Mouse (Mus musculus): ENCODE measurements around the gene Ptprg.
"Not testable (repeated sequence)": the region's sequence is repeated elsewhere in the genome, so short reads cannot be mapped to it uniquely, and the experiment has no call there.

Ptprg gene

DNA sequence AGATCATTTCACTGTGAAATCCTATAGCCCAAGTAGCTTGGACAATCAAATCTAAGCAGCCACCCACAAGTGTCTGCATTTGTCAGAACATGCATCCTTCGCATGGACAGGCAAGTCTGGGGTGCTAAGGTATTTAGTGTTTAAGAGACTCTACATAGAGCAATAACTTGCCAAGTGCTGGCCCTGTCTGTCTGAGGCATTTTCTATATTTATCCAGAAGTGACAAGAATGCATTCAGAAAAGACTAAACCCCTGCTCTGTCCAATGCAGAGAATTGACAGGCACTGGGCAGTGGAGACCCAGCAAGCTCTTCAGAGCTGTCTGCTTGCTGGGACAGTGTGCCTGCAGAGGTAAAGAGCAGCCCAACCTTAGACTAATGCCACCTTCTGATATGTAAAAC lies 625.3 kb downstream of the Ptprg start:
- no peak for DNase-seq

DNA sequence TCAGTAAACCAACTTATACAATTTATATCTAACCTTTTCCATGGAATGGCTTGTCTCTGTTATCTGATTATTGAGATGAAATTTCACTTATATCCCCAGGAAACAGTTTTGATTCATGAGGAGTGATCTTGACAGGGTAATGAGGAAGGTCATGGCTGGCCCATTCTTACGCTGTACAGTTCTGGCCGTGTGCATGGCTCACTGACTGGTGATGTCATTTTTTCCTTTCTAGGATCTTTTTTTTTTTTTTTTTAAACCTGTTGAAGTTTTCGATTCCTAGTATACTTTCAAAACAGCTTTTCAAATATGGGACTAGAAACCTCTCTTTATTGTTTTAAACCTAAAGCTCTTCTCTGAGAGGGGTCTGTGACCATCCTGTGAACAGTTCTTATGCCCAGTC lies 626.8 kb downstream of the Ptprg start:
- no peak for DNase-seq

DNA sequence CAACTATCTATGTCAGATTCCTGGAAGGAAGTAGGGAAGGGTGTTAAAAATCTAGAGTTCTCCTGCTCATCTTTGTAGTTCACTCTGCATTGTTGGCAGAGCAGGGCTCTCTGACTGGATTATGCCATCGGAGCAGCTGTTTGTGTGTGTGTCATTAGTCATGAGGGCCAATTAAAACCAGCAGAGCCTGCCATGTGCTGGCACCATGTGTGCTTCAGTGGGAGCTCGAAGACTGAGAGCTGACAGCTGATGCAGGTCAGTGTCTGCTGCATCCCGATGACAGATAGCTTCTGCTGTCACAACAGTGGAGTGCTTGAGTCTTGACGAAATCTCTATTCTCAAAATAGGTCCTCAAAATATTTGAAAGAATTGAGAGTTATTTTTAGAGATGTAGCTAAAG lies 631.7 kb downstream of the Ptprg start:
- DNase-seq, result no peak

DNA sequence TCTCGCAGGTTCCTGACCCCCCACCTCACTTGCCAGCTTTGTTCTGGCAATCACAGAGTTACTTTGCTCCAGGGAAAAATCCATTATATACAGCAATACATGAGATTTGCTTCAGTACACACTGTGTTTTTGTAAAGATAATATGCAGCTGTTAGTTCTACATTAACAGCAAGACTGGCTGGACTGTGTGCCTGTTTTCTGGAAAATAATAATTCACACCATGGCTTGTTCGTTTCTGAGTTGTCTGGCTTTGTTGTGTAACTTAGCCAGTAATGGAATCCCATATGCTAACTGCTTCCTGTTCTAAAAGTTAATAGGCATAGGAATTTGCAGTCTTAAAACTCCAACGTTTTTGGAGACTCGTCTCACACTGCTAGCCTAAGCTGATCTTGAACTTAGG lies 635.0 kb downstream of the Ptprg start:
- DNase-seq, result no peak

DNA sequence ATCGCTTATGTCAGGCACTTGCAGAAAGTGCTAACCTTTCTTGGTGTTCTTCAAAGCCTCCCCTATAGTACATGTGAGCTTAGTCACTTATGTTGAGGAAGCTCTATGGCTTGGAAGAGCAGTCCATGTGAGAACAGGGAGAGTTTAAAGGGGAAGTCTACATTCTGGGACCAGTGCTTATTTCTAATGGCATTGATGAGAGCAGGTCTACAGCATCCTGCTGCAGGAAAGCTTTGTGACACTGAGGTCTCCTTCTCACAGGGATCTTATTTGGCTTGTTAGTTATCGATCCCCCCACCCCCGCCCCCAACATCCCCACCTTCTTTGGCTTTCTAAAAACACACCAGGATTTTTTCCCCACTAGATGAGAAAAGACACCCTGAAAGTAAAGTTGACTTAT lies 635.9 kb downstream of the Ptprg start:
- DNase-seq, result no peak

DNA sequence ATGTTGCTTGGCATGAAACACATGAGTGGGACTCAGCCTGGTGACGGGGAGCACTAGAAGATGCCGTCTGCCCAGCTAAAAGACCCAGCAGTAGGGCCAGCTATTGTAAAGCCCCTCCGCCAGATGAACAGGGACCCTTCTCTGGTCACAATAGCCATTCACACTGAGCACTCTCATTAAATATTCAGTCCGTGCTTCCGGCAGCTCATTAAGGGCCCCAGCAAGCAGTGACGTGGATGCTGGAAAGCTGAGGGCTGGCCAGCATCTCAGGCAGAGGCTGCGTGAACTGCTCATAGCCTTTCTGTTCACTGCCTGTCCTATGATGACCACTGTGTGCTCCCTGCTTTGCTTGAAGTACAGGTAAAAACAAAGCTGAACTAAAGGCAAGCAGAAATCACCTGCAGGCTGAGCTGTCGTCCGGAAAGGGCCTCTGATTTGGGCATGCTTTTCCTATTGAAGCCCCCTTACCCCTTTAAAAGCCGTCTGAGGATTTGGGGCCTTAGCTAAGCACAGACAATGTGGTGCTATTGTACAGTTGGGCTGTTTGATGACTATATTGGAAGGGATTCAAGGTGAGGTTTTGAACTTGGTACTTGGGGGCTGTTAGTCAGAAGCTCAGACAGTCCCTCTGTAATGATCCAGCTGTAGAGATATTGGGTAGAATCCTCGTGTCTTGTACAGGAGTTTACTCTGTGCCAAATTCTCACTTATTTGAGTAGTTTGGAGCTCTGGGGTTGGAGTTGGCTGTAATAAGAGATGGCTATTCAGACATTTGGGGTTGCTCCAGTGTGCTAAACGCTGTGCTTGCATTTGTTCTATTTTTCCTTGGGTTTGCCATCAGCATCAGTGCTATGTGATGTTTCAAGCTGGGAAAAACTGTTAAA lies 636.6 kb downstream of the Ptprg start:
- no peak for DNase-seq

DNA sequence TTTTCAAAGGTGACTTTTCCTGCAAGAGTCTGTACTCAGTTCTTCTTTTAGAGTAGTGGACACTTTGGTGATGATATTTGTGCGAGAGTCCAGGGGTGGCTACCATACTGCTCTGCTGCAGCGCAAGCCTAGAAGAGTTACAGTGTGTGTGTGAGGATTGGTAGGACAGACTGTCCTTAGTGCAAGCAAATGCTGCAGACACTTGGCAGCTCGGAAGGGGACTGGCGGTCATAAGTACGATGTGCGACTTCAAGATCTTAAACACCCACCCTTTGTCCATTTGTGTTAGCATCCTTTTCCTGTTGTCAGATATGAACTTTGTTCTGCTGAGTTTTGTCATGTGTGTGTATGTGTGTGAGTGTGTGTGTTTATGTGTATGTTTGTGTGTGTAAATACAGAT lies 637.7 kb downstream of the Ptprg start:
- DNase-seq, result no peak

DNA sequence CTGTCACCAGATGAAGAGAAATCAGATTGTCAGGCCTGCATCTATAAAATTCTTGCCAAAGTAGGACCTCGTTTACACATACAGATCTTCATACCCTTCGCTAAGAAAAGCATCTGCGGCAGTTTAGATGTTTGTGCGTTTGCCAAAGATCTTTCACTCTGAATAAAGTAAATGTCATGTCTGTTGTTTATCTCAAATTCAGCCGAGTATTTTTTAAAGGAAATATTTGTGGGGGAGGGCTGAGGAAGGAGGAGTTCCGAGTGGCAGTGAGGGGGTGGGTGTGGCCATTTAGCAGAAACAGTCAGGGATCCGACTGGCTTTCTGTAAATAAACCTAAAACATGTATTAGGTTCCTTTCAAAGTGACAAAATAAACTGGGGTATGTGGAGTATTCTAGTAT lies 645.4 kb downstream of the Ptprg start:
- peak; percentile 52 for DNase-seq

DNA sequence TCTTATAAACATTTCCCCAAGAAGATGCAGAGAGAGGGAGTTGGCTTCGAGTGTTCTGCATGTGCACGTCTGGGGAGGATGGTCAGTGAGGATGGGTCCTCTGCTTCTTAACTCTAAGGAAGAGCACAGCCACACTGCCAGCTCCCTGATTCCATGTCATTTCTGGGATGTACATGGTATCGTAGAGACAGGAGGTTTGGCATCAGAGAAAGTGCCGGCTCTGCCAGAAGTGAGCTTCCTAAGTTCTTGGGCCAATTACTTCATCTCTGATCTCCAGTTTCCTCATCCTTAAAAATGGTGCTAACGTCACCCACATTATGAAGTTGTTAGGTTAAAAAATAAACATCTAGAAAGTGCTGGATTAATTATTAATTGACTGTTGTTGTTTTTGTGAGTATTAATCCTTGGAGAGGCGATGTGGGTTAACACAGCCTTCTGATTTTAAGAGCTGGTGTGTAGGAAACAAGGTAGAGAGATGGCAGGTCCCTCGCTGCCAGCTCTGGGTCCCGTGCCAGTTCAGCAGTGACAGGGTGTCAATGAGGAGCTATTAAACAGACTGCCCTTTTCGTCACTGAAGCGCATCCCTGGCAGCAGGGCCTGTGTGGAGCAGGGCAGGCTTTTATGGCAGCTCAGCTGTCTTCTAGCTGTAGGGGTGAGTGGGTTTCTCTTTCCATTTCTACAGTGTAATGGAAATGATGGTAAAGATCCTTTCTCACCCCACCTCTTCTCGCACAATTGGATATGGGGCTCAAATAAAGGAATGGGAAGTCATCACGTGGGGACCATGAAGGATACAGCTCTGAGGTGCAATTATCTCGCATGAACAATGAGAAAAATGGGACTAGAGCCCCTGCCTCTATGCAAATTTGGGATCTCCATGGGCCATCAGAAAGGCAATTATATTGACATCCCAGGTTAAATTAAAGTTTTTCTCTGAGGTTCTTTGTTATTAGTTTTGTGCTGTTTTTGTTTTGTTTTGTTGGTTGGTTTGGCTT lies 646.9 kb downstream of the Ptprg start:
- DNase-seq, result peak; percentile 21

DNA sequence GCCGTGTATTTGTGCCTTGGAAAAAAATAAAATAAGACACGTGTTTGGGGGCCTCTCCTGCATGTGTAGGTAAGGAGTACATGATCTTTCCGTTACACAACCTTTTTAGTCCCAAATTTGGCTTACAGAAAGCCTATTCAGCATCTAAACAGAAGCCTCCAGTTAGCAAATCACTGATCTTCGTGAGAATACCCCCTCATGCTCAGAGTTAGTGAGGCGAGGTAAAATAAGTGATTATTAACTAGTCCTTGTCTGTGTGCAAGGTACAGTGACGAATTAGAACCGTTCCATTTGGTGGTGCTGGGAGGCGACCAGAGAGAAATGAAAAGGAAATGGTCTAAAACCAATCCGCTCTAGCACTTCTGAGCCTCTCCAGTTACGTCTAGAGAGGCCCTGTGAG lies 648.9 kb downstream of the Ptprg start:
- no peak for DNase-seq

DNA sequence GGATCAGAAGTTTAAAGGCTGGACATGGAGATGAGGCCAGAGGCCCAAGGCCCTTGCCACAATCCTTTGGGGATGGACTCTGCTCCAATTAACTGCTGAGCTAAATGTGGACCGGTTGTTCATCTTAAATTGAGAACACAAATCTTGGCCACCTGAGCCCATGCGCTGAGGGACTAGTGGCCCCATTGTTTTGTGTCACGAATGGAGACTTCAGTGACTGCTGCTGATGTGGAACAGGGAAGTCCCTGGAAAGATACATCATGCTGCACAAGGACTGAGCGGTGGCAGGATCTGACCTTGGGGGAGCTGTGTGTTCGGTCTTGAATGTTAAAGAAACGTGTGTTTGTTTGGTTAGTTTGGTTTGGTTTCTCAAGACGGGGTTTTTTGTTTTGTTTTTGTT lies 649.7 kb downstream of the Ptprg start:
- no peak for DNase-seq

DNA sequence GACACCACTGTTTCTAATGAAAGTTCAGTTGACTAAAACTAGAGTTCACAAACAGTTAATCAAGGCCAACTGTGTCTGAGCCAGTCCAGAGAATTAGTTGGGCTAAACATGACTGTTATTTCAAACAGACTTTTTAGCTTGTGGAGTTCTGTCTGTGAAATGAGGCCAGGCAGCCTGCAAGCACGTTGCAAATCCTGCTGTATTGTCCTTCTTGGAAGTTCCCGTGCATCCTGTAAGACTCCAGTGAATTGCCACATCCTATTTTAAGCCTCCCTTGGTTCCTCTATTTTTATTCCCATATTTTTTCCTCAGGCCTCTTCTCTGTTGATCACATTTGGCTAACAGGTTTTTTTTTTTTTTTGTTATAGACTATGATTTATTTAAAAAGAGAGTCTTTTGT lies 652.8 kb downstream of the Ptprg start:
- no peak for DNase-seq

DNA sequence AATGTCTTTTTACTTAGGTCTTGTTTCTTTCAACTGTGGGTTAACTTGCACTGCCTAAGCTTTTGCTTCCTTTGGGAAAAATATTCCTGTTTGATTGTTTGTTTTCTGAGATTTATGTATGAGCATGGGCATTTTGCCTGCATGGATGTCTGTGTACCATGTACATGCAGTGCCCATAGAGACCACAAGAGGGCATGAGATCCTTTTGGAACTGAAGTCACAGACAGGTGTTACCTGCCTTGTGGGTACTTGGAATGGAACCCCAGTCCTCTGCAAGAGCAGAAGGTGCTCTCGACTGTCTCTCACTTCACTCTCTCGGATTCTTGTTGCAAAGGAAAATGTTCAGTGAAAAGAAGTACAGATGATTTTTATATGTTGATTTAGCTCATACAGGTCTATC lies 655.2 kb downstream of the Ptprg start:
- DNase-seq, result peak; percentile 30

DNA sequence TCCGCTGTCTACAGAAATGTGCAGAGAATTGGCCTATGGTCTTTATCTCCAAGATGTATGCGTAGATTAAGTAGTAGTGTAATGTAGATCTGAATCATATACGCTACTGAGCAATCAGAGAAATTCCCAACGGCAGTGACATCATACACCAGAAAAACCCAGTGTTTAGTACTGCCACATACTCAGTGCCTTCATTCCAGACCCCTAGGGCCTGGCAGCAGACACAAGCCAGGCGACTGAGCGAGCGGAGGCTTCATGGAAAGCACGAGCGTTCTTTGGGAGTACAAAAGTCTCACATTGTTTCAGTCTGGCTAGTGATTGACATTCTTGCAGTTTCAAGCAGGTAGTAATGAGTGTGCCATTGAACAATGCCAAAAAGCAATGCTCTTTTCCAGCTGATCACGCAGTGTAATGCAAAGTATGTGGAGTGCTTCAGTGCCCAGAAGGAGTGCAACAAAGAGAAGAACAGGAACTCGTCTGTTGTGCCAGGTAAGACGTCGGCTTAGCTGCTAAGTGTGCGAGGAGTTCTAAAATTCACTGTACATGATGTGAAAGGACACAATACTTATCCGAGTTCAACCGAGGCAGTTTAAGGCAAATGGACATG lies 665.3 kb downstream of the Ptprg start:
- DNase-seq, result no peak

DNA sequence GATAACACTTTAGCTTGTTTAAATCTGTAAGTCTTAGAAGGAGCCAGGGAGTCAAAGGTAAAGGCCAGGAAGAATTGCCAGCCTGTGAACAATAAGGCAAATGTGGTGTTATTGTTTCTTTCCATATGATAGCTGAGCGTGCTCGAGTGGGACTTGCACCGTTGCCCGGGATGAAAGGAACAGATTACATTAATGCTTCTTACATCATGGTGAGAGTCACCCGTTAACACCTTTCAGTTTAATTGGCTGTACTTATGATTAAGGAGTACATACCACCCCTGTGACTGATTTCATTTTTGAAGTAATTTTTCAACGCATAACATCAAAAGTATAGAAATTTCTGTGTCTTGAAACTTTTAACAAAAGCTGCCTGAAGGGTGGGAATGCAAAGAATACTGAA lies 666.5 kb downstream of the Ptprg start:
- no peak for DNase-seq

DNA sequence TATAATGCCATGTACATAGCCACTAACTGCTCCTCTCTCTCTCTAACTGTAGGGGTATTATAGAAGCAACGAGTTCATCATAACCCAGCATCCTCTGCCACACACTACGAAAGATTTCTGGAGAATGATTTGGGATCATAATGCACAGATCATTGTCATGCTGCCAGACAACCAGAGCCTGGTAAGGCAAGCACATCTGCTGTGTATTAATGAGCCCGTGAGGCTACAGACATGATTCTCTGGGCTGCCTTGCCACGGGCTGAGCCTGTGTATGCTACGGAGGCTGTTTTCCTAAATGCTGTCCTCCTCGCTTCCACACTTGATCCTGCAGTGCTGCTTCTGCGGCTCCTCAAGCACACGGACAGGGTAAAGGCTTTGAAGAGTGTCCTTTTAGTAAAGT lies 667.2 kb downstream of the Ptprg start:
- no peak for DNase-seq

DNA sequence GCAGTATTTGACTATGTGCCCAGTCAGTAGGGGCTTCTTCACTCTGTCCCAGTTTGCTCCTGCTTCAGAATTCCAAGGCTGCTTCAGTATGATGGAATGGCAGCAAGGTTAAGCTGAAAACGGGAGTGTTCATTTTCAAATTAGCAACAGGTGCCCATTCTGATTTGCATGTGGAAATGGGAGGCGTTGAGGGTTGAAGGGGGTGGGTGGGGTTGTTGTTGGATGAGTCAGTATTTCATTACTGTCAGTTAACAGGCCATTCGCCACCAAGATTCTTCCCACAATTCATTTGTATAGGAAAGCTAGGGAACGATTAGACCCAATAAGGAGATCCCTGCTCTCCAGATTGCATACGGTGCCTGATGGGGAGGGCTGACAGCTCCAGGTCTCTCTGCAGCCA lies 668.2 kb downstream of the Ptprg start:
- no peak for DNase-seq

DNA sequence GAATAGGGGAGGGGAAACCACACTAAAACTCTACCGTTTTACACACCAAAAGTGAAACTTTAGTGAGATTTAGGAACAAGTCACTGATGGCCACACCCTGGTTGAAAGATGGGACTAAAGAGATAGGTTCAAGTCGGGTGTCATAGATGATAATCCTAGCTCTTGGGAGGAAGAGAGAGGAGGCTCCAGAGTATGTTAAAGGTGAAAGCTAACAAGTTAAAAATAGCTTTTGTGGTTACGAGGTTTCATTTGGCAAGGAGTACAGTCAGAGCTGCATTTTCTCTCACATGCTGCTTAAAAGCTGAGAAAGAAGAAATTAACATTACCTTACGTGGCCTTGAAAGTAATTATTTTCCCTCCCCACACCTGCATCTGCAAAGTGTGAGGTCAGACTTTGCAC lies 690.4 kb downstream of the Ptprg start:
- DNase-seq, result no peak

DNA sequence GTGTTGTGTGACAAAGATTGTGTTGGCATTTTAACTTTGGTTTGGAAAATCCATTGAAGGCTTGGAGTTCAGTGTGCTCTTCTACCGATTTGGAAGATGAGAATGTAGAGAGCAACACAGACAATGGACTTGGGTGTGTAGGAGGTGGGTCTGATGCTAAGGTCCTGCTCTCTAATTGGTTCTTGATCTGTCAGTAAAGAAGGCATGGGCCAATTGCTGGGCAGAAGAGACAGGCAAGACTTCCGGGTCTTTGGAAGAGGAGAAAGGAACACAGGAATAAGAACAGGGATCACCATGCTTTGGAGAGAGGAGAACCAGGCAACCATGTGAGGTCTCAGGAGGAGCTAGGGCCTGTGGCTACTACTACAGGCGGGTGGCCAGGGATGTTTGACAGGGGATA lies 722.7 kb downstream of the Ptprg start:
- no peak for DNase-seq

DNA sequence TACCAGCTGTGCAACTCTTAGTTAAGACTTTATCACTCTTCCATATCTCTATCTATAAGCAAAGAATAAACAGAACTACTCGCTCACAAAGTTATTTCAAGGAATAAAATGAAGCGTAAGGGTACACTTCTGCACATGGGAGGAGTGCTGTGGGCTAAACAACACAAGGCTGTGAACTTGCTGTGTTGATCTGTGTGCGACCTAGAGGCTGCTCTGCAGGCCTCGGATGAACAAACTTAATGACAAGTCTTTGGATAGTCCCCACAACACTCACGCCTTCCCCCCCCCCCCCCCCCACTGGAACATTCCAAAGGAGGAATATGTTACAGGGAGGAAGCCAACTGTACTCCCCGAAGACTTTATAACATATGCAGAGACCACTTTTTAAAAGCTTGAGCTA lies 730.3 kb downstream of the Ptprg start, which contains the start of gene Gm49355:
Gm49355 (plus strand) TSS at position 336 of the 400 bp plus-strand sequence.
- DNase-seq, result no peak

DNA sequence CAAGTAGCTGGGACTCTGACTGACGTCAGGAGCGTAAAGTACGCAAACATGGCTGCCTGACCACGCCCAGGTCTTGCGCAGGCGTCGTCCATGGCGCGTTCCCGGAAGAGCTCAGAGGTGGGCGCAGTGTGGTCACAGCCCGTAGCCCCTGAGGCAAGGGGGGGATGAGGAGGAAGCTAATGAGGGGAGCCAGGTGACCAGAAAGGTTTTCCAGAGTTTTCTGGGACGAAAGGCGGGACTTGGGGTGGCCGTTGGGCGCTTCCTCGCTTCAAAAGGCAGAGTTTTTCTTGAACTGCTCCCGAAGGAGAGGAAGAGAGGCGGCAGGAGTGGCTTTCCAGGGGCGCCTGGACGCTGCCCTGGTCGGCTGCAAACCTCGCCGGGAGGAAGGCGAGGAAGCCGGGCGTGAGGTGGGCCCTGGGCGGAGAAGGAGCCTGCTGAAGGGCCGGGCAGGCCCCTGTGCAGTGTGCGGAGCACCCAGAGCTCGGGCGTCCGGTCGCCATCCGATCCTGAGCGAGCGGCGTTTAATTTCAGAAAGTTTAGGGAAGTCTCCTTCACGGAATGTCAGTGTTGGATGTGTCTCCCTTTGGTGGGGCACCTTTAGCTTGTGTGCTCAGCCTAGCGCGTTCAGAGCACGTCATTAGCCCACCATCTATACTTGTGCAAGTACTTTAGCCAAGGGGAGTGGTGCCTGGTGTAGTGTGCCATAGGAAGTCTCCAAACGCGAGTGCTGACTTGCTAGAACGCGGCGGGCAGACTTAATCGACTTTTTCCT lies 731.0 kb downstream of the Ptprg start, which contains the start of gene 3830406C13Rik:
3830406C13Rik (plus strand) TSS at position 33 of the 772 bp plus-strand sequence.
- DNase-seq, result peak; percentile 92

DNA sequence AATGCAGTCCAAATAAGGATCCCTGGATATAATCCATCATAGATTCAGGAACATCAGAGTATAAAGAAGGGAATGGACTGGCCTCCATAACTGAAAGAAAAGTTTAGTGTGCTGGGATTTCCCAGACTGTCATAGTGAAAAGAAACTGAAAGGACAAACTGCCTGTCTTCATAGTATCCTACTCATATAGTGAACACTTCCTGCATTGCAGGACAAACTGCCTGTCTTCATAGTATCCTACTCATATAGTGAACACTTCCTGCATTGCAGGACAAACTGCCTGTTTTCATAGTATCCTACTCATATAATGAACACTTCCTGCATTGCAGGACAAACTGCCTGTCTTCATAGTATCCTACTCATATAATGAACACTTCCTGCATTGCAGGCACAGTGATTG lies 736.4 kb downstream of the Ptprg start:
- DNase-seq, result not testable (repeated sequence)
